Mouse (Mus musculus) forebrain, embryonic 10.5 days (tissue): Measurements from ENCODE around the gene Zan. TPM values are rescaled to one million over a fixed set of nuclear protein-coding genes. Genes with fewer than 3 reads are reported as not detected.

Experiments
- DNase-seq: peaks from one replicate; pipeline ENCODE4 v3.0.0-alpha.2; 2017; ENCODE audit warnings: low spot score; ENCODE audit errors: extremely low spot score
- H3K27ac ChIP-seq: fragments of 300-500 bp; sonication (generic); 2 replicates; pipeline ENCODE4 v1.5.1; 2016; ENCODE audit warnings: mild to moderate bottlenecking
- H3K27me3 ChIP-seq: fragments of 300-500 bp; sonication (generic); 2 replicates; pipeline ENCODE4 v1.6.1; 2016; ENCODE audit warnings: mild to moderate bottlenecking; ENCODE audit not compliant: poor library complexity, severe bottlenecking
- H3K36me3 ChIP-seq: fragments of 300-500 bp; sonication (generic); replicated peaks from 2 replicates; pipeline ENCODE4 v1.6.1; 2016; ENCODE audit warnings: mild to moderate bottlenecking, moderate library complexity
- H3K4me1 ChIP-seq: fragments of 300-500 bp; sonication (generic); 2 replicates; pipeline ENCODE4 v1.6.1; 2016
- H3K4me3 ChIP-seq: fragments of 300-500 bp; sonication (generic); 2 replicates; pipeline ENCODE4 v1.5.1; 2016; ENCODE audit warnings: mild to moderate bottlenecking, moderate library complexity
- H3K9me3 ChIP-seq: fragments of 300-500 bp; sonication (generic); 2 replicates; pipeline ENCODE4 v1.6.1; 2016; ENCODE audit warnings: mild to moderate bottlenecking, moderate library complexity
- WGBS: fragments of 180-500 bp; shearing (Covaris S2); methylation state at CpG from one replicate; pipeline ENCODE4 v1.1.7; 2016; 5-methylcytosine and 5-hydroxymethylcytosine counted together
- polyA plus RNA-seq: library from polyadenylated mRNA; unstranded; fragments of >200 nt; fragmentation: Nextera tagmentation; extraction: Ambion mirVana; gene quantifications from 2 replicates; pipeline ENCODE4 v1.2.1, GENCODE M21; 2016

Gene Zan
- polyA plus RNA-seq, 1 experiment from 2014 or later = 0.10 TPM

DNA sequence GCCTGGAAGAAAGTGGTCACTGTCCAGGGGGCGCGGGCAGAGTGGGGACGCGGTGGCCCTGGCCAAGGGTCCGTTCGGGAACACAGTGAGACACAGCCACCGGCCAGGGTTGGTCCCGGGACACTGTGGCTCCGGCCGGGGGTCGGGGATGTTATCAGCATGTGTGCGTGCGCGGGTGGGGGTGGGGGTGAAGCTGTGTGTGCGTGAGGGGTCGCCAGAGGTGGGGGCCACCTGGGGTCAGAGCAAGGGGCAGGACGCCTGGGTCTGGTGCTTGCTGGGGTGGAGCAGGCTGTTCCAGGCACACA lies 8.9 kb upstream of the Zan start:
- H3K9me3 ChIP-seq = no peaks in the 10 kb centered on the region
- H3K4me3 ChIP-seq = peak overlapping the region; percentile 61
- peaks cover 39% of the 10 kb centered on the region for H3K4me1 ChIP-seq
- peak overlapping the region; percentile 80 for H3K27ac ChIP-seq
- DNase-seq = no peak
- WGBS = under 1% methylated on average over 17 of the region's 17 CpGs
- peaks cover 25% of the 10 kb centered on the region for H3K27me3 ChIP-seq
- 0 out of 2 replicates have a peak, but pooled peaks cover 2% of the 10 kb centered on the region for H3K36me3 ChIP-seq

DNA sequence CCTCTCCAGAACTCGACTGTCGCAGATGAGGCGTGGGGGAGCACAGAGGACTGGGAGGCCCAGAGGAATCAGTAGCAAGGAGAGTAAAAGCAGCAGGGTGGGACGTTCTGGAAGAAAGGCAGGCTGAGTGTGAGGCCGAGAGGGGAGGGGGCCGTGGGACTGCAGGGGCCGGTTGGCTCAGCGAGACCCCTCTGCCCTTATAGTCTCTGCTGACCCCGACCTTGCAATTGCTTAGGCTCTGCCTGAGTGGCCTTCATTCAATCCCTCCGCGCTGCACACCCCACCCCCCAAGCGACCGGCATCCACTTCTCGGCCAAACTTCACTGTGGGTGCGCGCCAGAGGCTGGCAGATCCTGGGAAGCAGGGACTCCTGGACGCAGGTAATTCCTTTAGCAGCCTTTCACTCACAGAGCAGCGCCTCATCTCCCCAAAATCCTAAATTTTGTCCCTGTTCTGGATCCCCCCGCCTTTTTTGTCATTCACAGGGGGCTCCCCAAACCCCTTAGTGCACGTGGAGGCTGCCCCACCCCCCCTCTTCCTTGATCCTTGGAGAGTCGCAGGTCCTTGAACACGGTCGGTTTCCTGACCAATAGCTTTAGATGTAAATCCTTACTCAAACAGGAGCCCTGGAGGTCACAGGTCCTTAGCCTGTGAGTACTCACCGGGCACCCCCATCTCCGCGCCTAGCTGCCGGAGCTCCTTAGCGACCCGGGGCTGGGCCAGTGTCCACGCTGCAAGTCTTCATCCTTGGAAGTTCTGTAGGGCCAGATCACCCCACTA lies 8.4 kb upstream of the Zan start:
- Histone ChIP-seq H3K27ac (peak overlapping the region; percentile 80), H3K36me3 (0 out of 2 replicates have a peak, but pooled peaks cover 2% of the 10 kb centered on the region), H3K27me3 (peaks cover 25% of the 10 kb centered on the region), H3K4me1 (peaks cover 39% of the 10 kb centered on the region), H3K4me3 (peak overlapping the region; percentile 61), H3K9me3 (no peaks in the 10 kb centered on the region)
- DNase-seq = peak; percentile 41
- WGBS = 3% methylated on average over 30 of the region's 30 CpGs

DNA sequence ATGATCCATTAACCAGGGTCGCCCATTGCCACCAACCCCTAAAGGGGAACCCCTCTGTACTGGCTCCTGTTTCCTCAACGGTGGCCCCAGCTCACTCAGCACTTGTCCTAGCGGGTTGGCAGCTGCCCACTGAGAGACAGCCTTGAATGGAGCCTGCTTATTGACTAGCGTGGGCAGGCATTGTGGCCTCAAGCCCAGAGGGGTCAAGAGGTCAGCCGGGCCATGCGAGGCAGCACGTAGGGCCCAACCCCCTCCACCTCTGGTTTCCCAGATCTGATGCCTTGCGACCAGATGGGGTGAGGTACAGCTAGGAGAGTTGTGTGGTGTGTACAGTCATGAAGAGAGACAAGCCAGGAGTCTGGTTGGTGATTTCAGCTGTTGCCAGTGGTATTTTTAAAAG lies 5.0 kb upstream of the Zan start:
- peak overlapping the region; percentile 76 for H3K27ac ChIP-seq
- H3K27me3 ChIP-seq = peaks cover 25% of the 10 kb centered on the region
- DNase-seq = peak; percentile 19
- no peaks in the 10 kb centered on the region for H3K9me3 ChIP-seq
- H3K4me1 ChIP-seq = peaks cover 39% of the 10 kb centered on the region
- 12% methylated on average over 8 of the region's 8 CpGs for WGBS
- no peak overlapping the region for H3K4me3 ChIP-seq
- H3K36me3 ChIP-seq = no peaks in the 10 kb centered on the region

DNA sequence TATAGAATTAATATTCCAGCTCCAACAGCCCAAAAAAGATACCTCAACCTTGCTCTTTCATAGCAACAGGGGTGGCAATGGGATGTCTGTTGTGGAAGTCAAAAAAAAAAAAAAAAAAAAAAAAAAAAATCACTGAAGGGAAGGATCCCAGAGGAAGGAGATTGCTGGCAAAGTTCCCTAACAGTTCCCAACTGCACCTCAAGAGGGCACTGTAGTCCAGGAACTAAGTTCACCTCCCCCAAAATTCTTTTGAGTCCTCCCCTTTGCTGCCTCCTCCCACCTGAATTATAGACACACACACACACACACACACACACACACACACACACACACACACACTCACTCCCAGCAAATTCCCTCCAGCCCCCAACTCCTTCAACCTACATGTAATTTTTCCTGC lies 4.3 kb upstream of the Zan start:
- H3K4me1 ChIP-seq = peaks cover 34% of the 10 kb centered on the region
- DNase-seq = peak; percentile 74
- H3K27me3 ChIP-seq = peaks cover 25% of the 10 kb centered on the region
- H3K27ac ChIP-seq = peak overlapping the region; percentile 76
- no peak overlapping the region for H3K4me3 ChIP-seq
- no peaks in the 10 kb centered on the region for H3K36me3 ChIP-seq
- H3K9me3 ChIP-seq = no peaks in the 10 kb centered on the region

DNA sequence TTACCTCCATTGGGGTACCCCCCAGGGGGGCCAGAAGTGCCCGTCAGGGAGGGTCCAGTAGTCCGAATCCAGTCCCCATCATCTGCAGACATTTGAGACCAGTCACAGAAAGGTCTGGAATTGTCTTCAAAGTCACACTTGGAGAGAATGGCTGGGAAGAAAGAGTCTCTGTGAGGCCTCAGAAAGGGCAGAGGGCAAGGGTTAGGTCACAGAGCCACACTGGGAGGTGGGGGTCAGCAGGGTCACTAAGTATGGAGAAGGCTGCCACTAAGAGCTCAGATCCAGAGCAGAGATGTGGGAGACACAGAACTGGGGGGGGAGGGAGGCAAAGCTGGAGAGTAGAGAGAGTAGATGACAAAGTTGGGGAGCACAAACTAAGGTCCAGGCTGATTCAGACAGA lies 2.5 kb downstream of the Zan start:
- Histone ChIP-seq H3K4me1 (peaks cover 7% of the 10 kb centered on the region), H3K4me3 (no peak overlapping the region), H3K27ac (peak overlapping the region; percentile 36; the same call in 1 of the 2 replicates), H3K27me3 (no peaks in the 10 kb centered on the region), H3K9me3 (no peaks in the 10 kb centered on the region), H3K36me3 (no peaks in the 10 kb centered on the region)
- WGBS = 23% methylated on average over 2 of the region's 2 CpGs
- DNase-seq = no peak

DNA sequence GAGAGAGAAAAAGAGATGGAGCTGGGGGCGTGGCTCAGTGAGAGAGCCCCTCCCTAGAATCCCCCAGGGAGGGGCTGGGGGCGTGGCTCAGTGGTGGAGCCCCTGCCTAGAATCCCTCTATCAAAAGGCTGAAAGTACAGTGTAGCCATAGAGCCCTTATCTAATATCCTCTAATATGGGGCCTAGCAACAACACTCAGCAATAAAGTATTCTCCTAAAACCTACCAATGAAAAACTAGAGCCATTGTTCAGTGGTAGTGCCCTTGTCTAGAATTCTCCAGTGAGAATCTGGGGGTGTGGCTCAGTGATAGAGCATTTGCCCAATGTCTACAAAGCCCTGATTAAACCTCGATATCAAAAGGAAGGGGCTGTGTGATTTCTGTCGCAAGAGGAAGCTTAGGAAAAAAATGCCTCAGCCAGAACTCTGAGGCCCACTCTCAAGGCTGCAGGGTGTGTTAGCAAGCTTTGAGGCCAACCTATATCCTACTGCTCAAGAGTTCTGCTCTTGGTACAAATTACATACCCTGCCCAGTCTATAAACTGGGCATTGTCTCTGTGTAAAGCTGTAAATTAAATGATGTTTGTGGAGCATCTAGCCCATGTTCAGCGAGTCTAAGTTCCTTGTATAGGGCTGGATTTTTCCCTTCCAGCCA lies 4.5 kb downstream of the Zan start:
- no peak overlapping the region for H3K27ac ChIP-seq
- no peak for DNase-seq
- no peaks in the 10 kb centered on the region for H3K27me3 ChIP-seq
- H3K9me3 ChIP-seq = no peaks in the 10 kb centered on the region
- H3K36me3 ChIP-seq = no peaks in the 10 kb centered on the region
- WGBS = 74% methylated on average over 5 of the region's 5 CpGs
- H3K4me3 ChIP-seq = no peak overlapping the region
- H3K4me1 ChIP-seq = peaks cover 7% of the 10 kb centered on the region

DNA sequence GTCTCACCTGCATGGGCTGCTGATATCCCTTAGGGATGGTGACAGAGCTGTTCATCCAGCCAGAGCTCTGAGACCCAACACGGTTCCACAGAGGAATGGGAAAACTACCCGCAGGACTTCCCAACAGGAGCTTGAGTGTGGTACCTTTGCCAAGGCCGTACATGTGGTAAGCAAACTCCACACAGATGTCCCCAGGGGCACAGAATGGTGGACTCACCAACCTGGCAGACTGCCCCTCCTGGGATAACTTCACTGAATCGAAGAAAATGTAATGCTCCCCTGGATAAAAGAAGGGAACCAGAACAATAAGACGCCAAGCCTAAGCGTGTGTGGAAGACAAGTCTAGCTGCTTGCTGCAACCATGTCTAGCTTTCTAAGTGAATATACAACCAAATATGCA lies 9.9 kb downstream of the Zan start:
- WGBS = 95% methylated on average over 6 of the region's 6 CpGs
- H3K9me3 ChIP-seq = no peaks in the 10 kb centered on the region

DNA sequence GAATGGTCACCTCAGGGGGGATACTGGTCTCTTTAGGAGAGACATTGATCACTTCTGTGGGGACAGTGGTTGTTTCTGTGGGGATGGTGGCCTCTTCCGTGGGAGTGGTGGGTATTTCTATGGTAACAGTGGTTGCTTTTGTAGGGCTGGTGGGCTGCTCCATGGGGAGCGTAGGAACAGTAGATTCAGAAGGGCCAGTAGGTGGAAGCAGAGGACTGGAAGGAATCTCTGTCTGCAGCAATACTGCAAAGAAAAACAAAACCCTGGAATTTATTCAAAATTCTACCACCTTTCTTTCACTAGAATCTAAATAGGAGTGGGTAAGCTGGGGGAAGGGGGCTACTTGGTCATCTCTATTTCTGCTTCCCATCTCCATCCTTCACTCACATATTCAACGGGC lies 11.8 kb downstream of the Zan start:
- H3K9me3 ChIP-seq = no peaks in the 10 kb centered on the region; the same call in 1 of the 2 replicates
- H3K4me1 ChIP-seq = no peaks in the 10 kb centered on the region
- no peaks in the 10 kb centered on the region for H3K27me3 ChIP-seq
- no peak overlapping the region for H3K27ac ChIP-seq
- no peaks in the 10 kb centered on the region for H3K36me3 ChIP-seq
- WGBS = 49% methylated on average over 3 of the region's 3 CpGs
- DNase-seq = no peak
- H3K4me3 ChIP-seq = no peak overlapping the region

More for the DNA sequence above, 9.9 kb downstream of the Zan start:
- Histone ChIP-seq H3K4me1 (no peaks in the 10 kb centered on the region), H3K27me3 (no peaks in the 10 kb centered on the region), H3K36me3 (no peaks in the 10 kb centered on the region), H3K4me3 (no peak overlapping the region), H3K27ac (no peak overlapping the region)
- DNase-seq = no peak

DNA sequence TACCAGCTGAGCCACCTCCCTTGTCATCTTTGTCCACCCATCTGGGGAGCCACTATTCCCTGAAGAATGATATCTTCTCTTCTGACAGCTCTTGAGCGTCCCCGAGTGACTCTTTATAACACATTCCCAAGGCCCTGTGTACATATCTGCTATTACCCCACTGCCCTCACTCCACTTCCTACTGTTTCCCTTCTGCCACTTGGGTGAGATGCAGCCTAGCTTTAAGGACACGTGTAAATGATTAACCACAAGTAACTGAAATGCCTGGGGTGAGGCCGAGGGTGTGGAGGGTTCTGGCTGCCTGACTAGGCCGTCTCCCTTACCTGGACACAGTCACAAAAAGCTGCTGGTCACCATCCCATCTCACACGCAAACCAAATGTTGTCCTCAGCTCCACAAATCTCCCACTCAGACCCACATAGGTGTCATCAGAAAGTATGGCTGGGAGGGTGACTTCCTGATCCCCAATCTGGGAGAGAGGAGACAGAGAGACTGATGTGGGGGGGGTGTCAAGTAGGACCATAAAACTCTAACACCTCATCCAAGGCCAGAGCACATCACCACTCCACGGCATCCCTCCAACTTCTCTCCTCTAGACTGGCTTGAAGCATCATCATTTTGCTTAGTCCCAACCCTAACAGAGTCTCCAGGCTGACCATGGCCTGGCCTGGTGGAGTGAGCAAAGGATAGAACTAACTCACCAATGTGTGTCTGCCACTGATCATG lies 20.8 kb downstream of the Zan start:
- H3K4me1 ChIP-seq = no peaks in the 10 kb centered on the region
- H3K4me3 ChIP-seq = no peak overlapping the region
- H3K9me3 ChIP-seq = no peaks in the 10 kb centered on the region; the same call in 1 of the 2 replicates
- DNase-seq = no peak
- no peak overlapping the region for H3K27ac ChIP-seq
- 72% methylated on average over 7 of the region's 7 CpGs for WGBS
- no peaks in the 10 kb centered on the region for H3K36me3 ChIP-seq
- H3K27me3 ChIP-seq = no peaks in the 10 kb centered on the region

DNA sequence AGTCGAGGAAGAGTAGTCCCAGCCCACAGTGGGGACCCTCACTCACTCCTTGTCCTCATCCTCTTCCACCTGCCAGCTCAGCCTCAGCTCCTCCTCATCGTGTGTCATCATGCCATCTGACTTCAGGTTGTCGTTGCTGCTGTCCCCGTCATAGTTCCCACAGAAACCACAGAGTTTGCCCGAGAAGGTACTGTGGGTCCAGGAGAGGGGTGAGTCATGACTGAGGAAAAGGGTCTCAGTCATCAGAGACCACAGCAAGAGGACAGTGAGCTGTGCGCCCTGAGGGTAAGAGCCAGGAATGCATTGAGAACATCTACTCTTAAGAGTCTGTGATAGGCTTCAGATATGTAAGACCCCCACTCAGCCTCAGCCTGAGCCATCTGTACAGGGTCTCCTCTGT lies 21.7 kb downstream of the Zan start:
- H3K27me3 ChIP-seq = no peaks in the 10 kb centered on the region
- H3K9me3 ChIP-seq = no peaks in the 10 kb centered on the region; the same call in 1 of the 2 replicates
- 85% methylated on average over 6 of the region's 6 CpGs for WGBS
- H3K27ac ChIP-seq = no peak overlapping the region
- no peaks in the 10 kb centered on the region for H3K36me3 ChIP-seq
- H3K4me3 ChIP-seq = no peak overlapping the region
- no peak for DNase-seq
- H3K4me1 ChIP-seq = no peaks in the 10 kb centered on the region

DNA sequence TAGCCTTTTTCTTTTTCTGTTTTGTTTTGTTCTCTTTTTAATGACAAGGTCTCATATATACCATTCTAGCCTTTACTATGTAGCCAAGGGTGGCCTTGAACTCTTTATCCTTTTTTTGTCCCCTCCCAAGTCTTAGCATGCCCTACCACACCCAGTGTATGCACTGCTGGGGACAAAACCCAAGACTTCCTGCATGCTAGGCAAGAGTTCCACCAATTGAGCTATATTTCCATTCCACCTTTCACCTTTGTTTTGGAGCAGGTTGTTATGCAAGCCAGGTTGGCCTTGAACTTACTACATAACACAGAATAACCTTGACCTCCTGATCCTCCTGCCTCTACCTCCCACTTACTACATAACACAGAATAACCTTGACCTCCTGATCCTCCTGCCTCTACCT lies 31.3 kb downstream of the Zan start:
- H3K27me3 ChIP-seq = no peaks in the 10 kb centered on the region
- no peak for DNase-seq
- H3K36me3 ChIP-seq = no peaks in the 10 kb centered on the region
- H3K9me3 ChIP-seq = no peaks in the 10 kb centered on the region
- H3K4me1 ChIP-seq = no peaks in the 10 kb centered on the region
- no peak overlapping the region for H3K27ac ChIP-seq
- H3K4me3 ChIP-seq = no peak overlapping the region

DNA sequence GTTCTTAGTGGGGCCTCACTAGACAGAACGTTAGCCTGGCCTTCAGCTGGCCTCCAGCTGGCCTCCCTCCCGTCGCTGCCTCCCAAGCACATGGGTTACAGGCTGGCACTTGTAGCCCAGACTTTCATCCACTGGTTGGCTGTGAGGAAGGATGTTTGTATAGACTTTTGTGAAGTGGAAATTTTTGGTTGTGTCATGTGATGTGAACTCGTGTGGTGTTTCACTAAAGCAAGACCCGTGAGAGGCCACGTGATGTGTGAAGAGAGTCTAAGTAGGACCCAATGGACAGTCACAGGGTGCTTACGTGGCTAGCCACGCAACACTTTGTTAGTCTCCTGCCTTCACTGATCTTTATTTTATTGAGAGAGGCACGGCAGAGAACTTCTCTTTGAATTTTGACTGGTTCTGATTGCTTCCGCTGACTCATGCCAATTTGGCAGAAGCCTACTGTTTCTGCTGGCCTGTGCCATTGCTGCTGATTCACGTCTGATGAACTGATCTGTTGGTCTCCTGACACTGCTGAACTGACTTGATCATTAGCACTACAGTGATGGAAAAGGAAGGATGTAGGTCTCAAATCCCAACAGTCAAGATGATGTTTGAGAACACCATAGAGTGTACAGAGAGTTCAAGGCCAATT lies 36.5 kb downstream of the Zan start:
- WGBS = 92% methylated on average over 11 of the region's 11 CpGs

More for the DNA sequence above, 36.5 kb downstream of the Zan start:
- no peaks in the 10 kb centered on the region for H3K27me3 ChIP-seq
- H3K9me3 ChIP-seq = no peaks in the 10 kb centered on the region
- no peak for DNase-seq
- H3K36me3 ChIP-seq = no peaks in the 10 kb centered on the region
- H3K4me1 ChIP-seq = no peaks in the 10 kb centered on the region
- H3K27ac ChIP-seq = no peak overlapping the region
- H3K4me3 ChIP-seq = no peak overlapping the region
